Mouse (Mus musculus) ES-Bruce4 (cell line): ENCODE results near the gene Gm17509. TPM values are rescaled to one million over a fixed set of nuclear protein-coding genes. Genes with fewer than 3 reads are reported as not detected.

Source experiments
- H3K27ac ChIP-seq: 2 replicates; pipeline ENCODE4 v1.5.1; 2012; ENCODE audit warnings: low read length, inconsistent platforms; ENCODE audit not compliant: insufficient read depth
- H3K27me3 ChIP-seq: 2 replicates; pipeline ENCODE4 v1.6.1; 2012; ENCODE audit warnings: mild to moderate bottlenecking, low read length, inconsistent platforms; ENCODE audit not compliant: control insufficient read depth, poor library complexity, insufficient read depth, severe bottlenecking
- H3K36me3 ChIP-seq: 2 replicates; pipeline ENCODE4 v1.6.1; 2012; ENCODE audit warnings: inconsistent platforms, mild to moderate bottlenecking, low read length, moderate library complexity; ENCODE audit not compliant: control insufficient read depth, poor library complexity, insufficient read depth, severe bottlenecking
- H3K4me1 ChIP-seq: one replicate; pipeline ENCODE4 v1.8.1; 2011; ENCODE audit warnings: low read length; ENCODE audit not compliant: control insufficient read depth, insufficient read depth
- H3K4me3 ChIP-seq: 2 replicates; pipeline ENCODE4 v1.5.1; 2011; ENCODE audit warnings: low read depth, mild to moderate bottlenecking, low read length
- H3K9ac ChIP-seq: 2 replicates; pipeline ENCODE4 v1.6.1; 2012; ENCODE audit warnings: low read depth, mild to moderate bottlenecking, inconsistent platforms; ENCODE audit not compliant: poor library complexity, severe bottlenecking
- H3K9me3 ChIP-seq: replicated peaks from 2 replicates; pipeline ENCODE4 v1.6.1; 2012; ENCODE audit warnings: mild to moderate bottlenecking, low read length, inconsistent platforms; ENCODE audit not compliant: control insufficient read depth, poor library complexity, insufficient read depth, severe bottlenecking
- CTCF ChIP-seq: IDR thresholded peaks from one replicate; pipeline ENCODE4 v1.8.1; 2011; ENCODE audit warnings: low read depth, low read length
- EP300 ChIP-seq: IDR thresholded peaks from 2 replicates; pipeline ENCODE4 v1.6.1; 2011; ENCODE audit warnings: low read depth, low read length; ENCODE audit not compliant: insufficient read depth
- POLR2A ChIP-seq: IDR thresholded peaks from one replicate; pipeline ENCODE4 v1.8.1; 2011; ENCODE audit warnings: low read length; ENCODE audit not compliant: insufficient read depth
- polyA plus RNA-seq: library from polyadenylated mRNA; stranded (reverse); fragments of >200 nt; gene quantifications from 2 replicates; pipeline ENCODE4 v1.2.4, GENCODE M21; 2011; ENCODE audit warnings: low read depth; ENCODE audit not compliant: missing spikeins, insufficient read depth, insufficient read length

Gm17509 gene
- polyA plus RNA-seq = 0.27 and 0.58 TPM in 2 replicates

- no peaks in the 10 kb centered on the region for H3K36me3 ChIP-seq
- H3K27me3 ChIP-seq = no peaks in the 10 kb centered on the region
- peak within 1 kb of the TSS; percentile 97 for H3K9ac ChIP-seq
- TF ChIP-seq EP300 (no peak), CTCF (no peak), POLR2A (peak; percentile 72)
- H3K27ac ChIP-seq = peak within 1 kb of the TSS; percentile 93
- H3K4me3 ChIP-seq = peak within 1 kb of the TSS; percentile 97
- H3K4me1 ChIP-seq = peaks cover 11% of the 10 kb centered on the region
- no peaks in the 10 kb centered on the region for H3K9me3 ChIP-seq
These were observed at the start of gene Gm17509 for GRCm38 (mm10) chr13:117220501-117221321. TSS of gene Gm17509 (minus strand) at chr13:117221075.

GRCm38 (mm10) chr13:117267963-117268362 lies 47.1 kb upstream of the Gm17509 start:
- TF ChIP-seq POLR2A = no peak
- TF ChIP-seq EP300 = no peak
- TF ChIP-seq CTCF = no peak
- Histone ChIP-seq H3K4me1 (no peaks in the 10 kb centered on the region), H3K9ac (no peak overlapping the region), H3K27ac (no peak overlapping the region), H3K4me3 (no peak overlapping the region), H3K27me3 (no peaks in the 10 kb centered on the region), H3K9me3 (no peaks in the 10 kb centered on the region), H3K36me3 (peaks cover 45% of the 10 kb centered on the region)

GRCm38 (mm10) chr13:117266156-117266555 lies 45.3 kb upstream of the Gm17509 start:
- Histone ChIP-seq H3K27me3 (no peaks in the 10 kb centered on the region), H3K4me3 (no peak overlapping the region), H3K27ac (no peak overlapping the region), H3K36me3 (peaks cover 42% of the 10 kb centered on the region), H3K9me3 (no peaks in the 10 kb centered on the region), H3K9ac (no peak overlapping the region), H3K4me1 (no peaks in the 10 kb centered on the region)
- TF ChIP-seq CTCF = no peak
- no peak for TF ChIP-seq EP300
- TF ChIP-seq POLR2A = no peak

GRCm38 (mm10) chr13:117260704-117261103 lies 39.8 kb upstream of the Gm17509 start:
- no peak overlapping the region for H3K9ac ChIP-seq
- TF ChIP-seq CTCF (no peak), POLR2A (no peak), EP300 (no peak)
- no peak overlapping the region for H3K27ac ChIP-seq
- peaks cover 24% of the 10 kb centered on the region for H3K36me3 ChIP-seq
- H3K9me3 ChIP-seq = no peaks in the 10 kb centered on the region
- H3K4me1 ChIP-seq = no peaks in the 10 kb centered on the region
- H3K4me3 ChIP-seq = no peak overlapping the region
- H3K27me3 ChIP-seq = no peaks in the 10 kb centered on the region

- no peaks in the 10 kb centered on the region for H3K9me3 ChIP-seq
- H3K4me3 ChIP-seq = no peak overlapping the region
- H3K4me1 ChIP-seq = peaks cover 7% of the 10 kb centered on the region
- peaks cover 5% of the 10 kb centered on the region for H3K36me3 ChIP-seq
- H3K27me3 ChIP-seq = no peaks in the 10 kb centered on the region
- no peak overlapping the region for H3K9ac ChIP-seq
- TF ChIP-seq CTCF (no peak), POLR2A (no peak), EP300 (no peak)
- no peak overlapping the region for H3K27ac ChIP-seq
These were observed 21.7 kb upstream of the Gm17509 start for GRCm38 (mm10) chr13:117242621-117243020.

GRCm38 (mm10) chr13:117242063-117242462 lies 21.2 kb upstream of the Gm17509 start:
- TF ChIP-seq POLR2A (no peak), EP300 (no peak), CTCF (no peak)
- Histone ChIP-seq H3K9me3 (no peaks in the 10 kb centered on the region), H3K27ac (no peak overlapping the region), H3K4me1 (peaks cover 7% of the 10 kb centered on the region), H3K4me3 (no peak overlapping the region), H3K27me3 (no peaks in the 10 kb centered on the region), H3K36me3 (peaks cover 5% of the 10 kb centered on the region), H3K9ac (no peak overlapping the region)
